Mouse (Mus musculus): ENCODE measurements around the gene Pold1.

DNA sequence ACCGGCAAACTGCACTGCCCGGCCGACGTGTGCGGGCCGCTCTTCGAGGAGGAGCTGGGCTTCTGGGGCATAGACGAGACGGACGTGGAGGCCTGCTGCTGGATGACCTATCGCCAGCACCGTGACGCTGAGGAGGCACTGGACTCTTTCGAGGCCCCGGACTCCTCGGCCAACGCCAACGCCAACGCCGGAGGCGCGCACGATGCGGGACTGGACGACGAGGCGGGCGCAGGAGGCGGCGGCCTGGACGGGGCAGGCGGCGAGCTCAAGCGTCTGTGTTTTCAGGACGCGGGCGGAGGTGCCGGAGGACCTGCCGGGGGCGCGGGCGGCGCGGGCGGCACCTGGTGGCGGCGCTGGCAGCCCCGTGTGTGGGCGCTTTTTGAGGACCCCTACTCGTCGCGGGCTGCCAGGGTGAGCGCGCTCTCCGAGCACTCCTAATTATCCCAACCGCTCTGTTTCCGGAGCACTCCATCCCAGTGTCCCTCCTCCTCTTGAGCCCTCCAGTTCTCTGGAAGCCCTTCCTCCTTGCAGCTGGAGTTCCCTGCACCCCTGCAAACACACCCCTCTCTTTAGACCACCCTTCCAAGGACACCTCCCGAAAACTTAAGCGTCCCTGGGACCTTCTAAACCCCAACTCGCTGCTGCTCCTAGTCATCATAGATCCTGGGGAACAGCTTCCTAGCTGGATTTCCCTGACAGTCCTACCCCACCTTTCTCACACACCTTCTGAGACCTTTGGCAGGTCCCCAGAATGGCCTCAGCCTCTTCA is 42.9 kb upstream of the Pold1 start:
- TF ChIP-seq POLR2A (IDR thresholded peaks at IDR 0.05; ENCODE audit: insufficient read depth, low read length) (no peak), CTCF (IDR thresholded peaks at IDR 0.05; ENCODE audit: low read depth, low read length) (no peak)

All from ES-Bruce4 (cell line).